Mouse (Mus musculus): ENCODE measurements at regions not wholly inside any gene's neighbourhood (a gene's known extent, or its start where the extent isn't known, plus 50 kb on each side); places are given as distances from the start of the nearest gene placed in this dataset.

DNA sequence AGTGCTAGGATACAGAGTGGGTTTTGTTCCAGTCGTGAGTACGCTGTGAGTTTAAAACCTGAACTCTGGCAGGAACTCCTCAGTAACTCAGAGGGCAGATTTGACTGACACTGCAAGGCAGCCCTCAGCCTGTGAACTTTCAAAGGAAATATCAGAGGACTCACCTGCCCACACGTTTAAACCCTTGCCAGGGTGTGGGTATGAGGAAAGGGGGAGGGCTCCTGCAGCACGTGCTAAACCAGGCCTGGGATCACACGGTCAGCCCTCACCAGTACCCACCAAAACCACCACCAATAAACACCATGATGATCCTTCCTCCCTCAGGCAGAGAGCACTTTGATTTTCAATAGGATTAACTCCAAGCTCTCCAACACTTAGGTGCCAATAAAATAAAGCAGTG is 192.8 kb upstream of the Runx1 start:
- H3K27me3 ChIP-seq (replicated peaks; ENCODE audit: insufficient read depth, low read length), result no peaks in the 10 kb centered on the region
- 39% methylated on average over 5 of the region's 5 CpGs for WGBS

DNA sequence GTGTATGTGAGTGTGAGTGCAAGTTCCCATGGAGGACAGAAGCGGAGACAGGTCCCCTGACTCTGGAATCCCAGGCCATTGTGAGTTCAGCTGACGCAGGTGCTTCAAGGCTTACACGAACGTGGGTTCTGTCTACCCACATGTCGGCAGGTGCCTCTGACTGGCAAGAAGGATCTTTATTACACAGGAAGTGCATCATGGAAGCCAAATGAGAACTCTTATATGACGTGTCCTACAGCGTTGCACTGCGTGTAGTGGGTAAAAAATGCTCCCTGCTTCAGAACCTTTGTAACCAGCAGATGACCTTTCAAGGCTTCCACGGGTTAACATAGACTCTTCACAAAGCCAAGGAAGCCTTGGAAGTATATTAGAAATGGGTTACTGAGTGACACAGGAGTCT is 191.1 kb upstream of the Runx1 start:
- no peak overlapping the region for H3K4me3 ChIP-seq (ENCODE audit: low read depth, low read length)
- ATAC-seq (no peak), DNase-seq (ENCODE audit: low spot score) (no peak)
- H3K36me3 ChIP-seq (ENCODE audit: insufficient read depth, low read length), result no peaks in the 10 kb centered on the region
- H3K9ac ChIP-seq (replicated peaks; ENCODE audit: low read depth), result no peak overlapping the region
- H3K4me1 ChIP-seq (ENCODE audit: insufficient read depth, low read depth, low read length), result no peaks in the 10 kb centered on the region
- TF ChIP-seq CTCF (IDR thresholded peaks at IDR 0.05), result no peak
- TF ChIP-seq EP300 (IDR thresholded peaks at IDR 0.05), result no peak
- no peaks in the 10 kb centered on the region for H3K27me3 ChIP-seq (replicated peaks; ENCODE audit: insufficient read depth, low read length)
- H3K9me3 ChIP-seq (ENCODE audit: low read length), result no peaks in the 10 kb centered on the region
- H3K27ac ChIP-seq (ENCODE audit: low read length), result no peak overlapping the region
- WGBS, result 84% methylated on average over 9 of the region's 9 CpGs
- H3K4me2 ChIP-seq (replicated peaks; ENCODE audit: low read depth, low read length), result no peak overlapping the region

More for the DNA sequence above, 192.8 kb upstream of the Runx1 start:
- Histone ChIP-seq H3K9ac (replicated peaks; ENCODE audit: low read depth) (no peak overlapping the region), H3K4me3 (ENCODE audit: low read depth, low read length) (no peak overlapping the region), H3K9me3 (ENCODE audit: low read length) (no peaks in the 10 kb centered on the region), H3K4me2 (replicated peaks; ENCODE audit: low read depth, low read length) (no peak overlapping the region), H3K4me1 (ENCODE audit: insufficient read depth, low read depth, low read length) (no peaks in the 10 kb centered on the region), H3K27ac (ENCODE audit: low read length) (no peak overlapping the region), H3K36me3 (ENCODE audit: insufficient read depth, low read length) (no peaks in the 10 kb centered on the region)
- DNase-seq (ENCODE audit: low spot score) (no peak), ATAC-seq (no peak)
- TF ChIP-seq CTCF (IDR thresholded peaks at IDR 0.05) (no peak), EP300 (IDR thresholded peaks at IDR 0.05) (no peak)

DNA sequence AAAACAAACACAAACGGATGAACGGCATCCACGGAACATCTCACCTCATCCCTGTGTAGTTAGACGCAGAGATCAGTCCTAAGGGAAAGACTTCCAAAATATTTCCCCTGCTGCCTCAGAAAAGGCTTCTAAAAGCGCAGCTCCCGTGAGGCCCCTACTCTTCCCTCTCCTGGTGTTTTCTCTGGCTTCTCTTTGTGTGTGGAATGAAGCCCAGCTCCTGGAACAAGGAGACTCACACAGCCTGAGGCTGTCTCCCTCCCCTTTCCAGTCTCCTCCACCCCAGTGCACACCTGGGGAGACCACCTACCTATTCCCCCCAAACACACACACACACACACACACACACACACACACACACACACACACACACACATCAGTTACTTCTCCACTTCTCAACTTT is 189.7 kb upstream of the Runx1 start:
- no peak for TF ChIP-seq EP300 (IDR thresholded peaks at IDR 0.05)
- no peak for TF ChIP-seq CTCF (IDR thresholded peaks at IDR 0.05)
- no peak overlapping the region for H3K27ac ChIP-seq (ENCODE audit: low read length)
- ATAC-seq, result no peak
- no peaks in the 10 kb centered on the region for H3K4me1 ChIP-seq (ENCODE audit: insufficient read depth, low read depth, low read length)
- H3K9me3 ChIP-seq (ENCODE audit: low read length), result no peaks in the 10 kb centered on the region
- H3K9ac ChIP-seq (replicated peaks; ENCODE audit: low read depth), result no peak overlapping the region
- 32% methylated on average over 6 of the region's 6 CpGs for WGBS
- no peak overlapping the region for H3K4me2 ChIP-seq (replicated peaks; ENCODE audit: low read depth, low read length)
- DNase-seq (ENCODE audit: low spot score), result no peak
- H3K27me3 ChIP-seq (replicated peaks; ENCODE audit: insufficient read depth, low read length), result no peaks in the 10 kb centered on the region
- no peaks in the 10 kb centered on the region for H3K36me3 ChIP-seq (ENCODE audit: insufficient read depth, low read length)
- no peak overlapping the region for H3K4me3 ChIP-seq (ENCODE audit: low read depth, low read length)

DNA sequence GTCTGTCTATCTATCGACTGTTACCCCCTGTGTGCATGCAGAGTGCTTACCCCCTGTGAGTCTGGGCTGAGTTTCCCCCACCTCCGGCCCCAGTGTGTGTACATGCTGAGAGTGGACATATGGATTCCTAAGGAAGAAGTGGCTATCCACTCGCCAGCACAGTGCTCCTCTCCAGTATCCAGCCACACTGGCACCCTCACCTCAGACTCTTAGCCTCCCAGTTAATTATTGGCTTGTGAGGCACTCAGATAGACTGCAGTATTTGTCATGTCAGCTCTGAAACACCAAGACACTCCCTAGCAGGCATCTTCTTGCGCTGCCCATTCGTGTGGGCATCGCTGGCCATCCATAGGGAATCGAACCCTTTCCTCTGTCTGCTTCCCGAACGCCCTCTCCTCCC is 189.0 kb upstream of the Runx1 start:
- DNase-seq (ENCODE audit: low spot score) (no peak), ATAC-seq (no peak)
- no peak overlapping the region for H3K9ac ChIP-seq (replicated peaks; ENCODE audit: low read depth)
- H3K9me3 ChIP-seq (ENCODE audit: low read length), result no peaks in the 10 kb centered on the region
- H3K4me1 ChIP-seq (ENCODE audit: insufficient read depth, low read depth, low read length), result no peaks in the 10 kb centered on the region
- H3K4me2 ChIP-seq (replicated peaks; ENCODE audit: low read depth, low read length), result no peak overlapping the region
- WGBS, result 69% methylated on average over 9 of the region's 9 CpGs
- H3K36me3 ChIP-seq (ENCODE audit: insufficient read depth, low read length), result no peaks in the 10 kb centered on the region
- H3K27ac ChIP-seq (ENCODE audit: low read length), result no peak overlapping the region
- H3K27me3 ChIP-seq (replicated peaks; ENCODE audit: insufficient read depth, low read length), result no peaks in the 10 kb centered on the region
- no peak overlapping the region for H3K4me3 ChIP-seq (ENCODE audit: low read depth, low read length)
- no peak for TF ChIP-seq EP300 (IDR thresholded peaks at IDR 0.05)
- TF ChIP-seq CTCF (IDR thresholded peaks at IDR 0.05), result no peak

DNA sequence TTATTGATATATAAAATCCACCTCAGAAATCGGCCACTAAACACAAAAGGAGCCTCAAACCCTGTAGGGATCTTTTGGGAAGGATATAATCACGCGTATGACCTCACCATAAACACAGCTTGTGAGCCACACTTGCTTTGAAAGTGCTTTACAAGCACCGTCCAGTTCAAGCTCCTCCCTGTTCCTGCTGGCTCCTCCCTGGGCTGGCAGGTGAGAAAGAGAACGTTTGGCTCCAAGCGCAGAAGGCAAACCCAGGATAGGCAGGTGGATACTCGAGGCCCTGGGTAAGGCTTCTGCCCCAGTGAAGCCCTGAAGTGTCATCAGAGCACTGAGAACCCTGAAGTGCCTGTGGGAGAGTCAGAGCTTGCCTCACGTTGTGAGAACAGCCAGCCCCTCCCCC is 187.9 kb upstream of the Runx1 start:
- no peaks in the 10 kb centered on the region for H3K9me3 ChIP-seq (ENCODE audit: low read length)
- no peaks in the 10 kb centered on the region for H3K27me3 ChIP-seq (replicated peaks; ENCODE audit: insufficient read depth, low read length)

DNA sequence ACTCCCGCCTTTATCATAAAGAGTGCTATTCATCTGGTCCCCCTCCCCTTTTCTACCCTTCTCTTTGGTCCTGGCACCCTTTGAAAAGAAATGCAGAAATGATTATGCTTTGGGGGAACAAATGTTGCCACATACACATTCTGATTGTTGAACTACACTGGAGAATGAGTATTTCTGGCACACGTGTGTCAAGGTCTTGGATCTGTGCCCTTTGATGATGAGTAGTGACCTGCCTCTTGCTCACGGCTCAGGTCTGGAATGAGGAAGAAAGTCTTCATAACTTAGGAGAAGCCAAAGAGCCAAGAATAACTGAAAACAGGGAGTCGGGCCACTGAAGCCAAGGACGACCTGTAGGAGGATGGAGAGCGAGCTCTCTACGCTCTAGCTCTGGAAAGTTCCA is 187.3 kb upstream of the Runx1 start:
- no peaks in the 10 kb centered on the region for H3K27me3 ChIP-seq (replicated peaks; ENCODE audit: insufficient read depth, low read length)
- WGBS, result 59% methylated on average over 7 of the region's 7 CpGs
- no peak overlapping the region for H3K27ac ChIP-seq (ENCODE audit: low read length)

More for the DNA sequence above, 187.9 kb upstream of the Runx1 start:
- no peak overlapping the region for H3K9ac ChIP-seq (replicated peaks; ENCODE audit: low read depth)
- no peak overlapping the region for H3K27ac ChIP-seq (ENCODE audit: low read length)
- TF ChIP-seq EP300 (IDR thresholded peaks at IDR 0.05) (no peak), CTCF (IDR thresholded peaks at IDR 0.05) (no peak)
- ATAC-seq (peak; percentile 73), DNase-seq (ENCODE audit: low spot score) (peak; percentile 68)
- H3K4me3 ChIP-seq (ENCODE audit: low read depth, low read length), result no peak overlapping the region
- no peaks in the 10 kb centered on the region for H3K4me1 ChIP-seq (ENCODE audit: insufficient read depth, low read depth, low read length)
- H3K4me2 ChIP-seq (replicated peaks; ENCODE audit: low read depth, low read length), result no peak overlapping the region
- no peaks in the 10 kb centered on the region for H3K36me3 ChIP-seq (ENCODE audit: insufficient read depth, low read length)
- 40% methylated on average over 8 of the region's 8 CpGs for WGBS

DNA sequence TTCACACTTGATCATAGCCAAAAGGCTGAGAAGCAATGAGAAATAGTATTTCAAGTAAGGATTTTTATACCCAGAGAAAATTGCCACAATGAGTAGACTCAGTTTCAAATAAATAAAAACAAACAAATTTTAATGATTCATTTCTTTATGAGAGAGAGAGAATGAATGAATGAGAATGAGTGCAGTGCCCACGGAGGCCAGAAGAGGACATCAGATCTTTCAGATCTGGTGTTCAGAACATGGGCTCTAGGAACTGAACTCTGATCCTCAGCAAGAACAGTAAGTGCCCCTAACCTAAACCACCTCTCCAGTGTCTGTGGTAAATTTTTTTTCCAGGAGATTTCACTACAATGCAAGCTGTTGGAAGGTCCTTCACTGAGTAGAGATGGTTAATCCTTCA is 185.5 kb upstream of the Runx1 start:
- no peak for DNase-seq (ENCODE audit: low spot score)
- Histone ChIP-seq H3K9ac (replicated peaks; ENCODE audit: low read depth) (no peak overlapping the region), H3K27ac (ENCODE audit: low read length) (no peak overlapping the region), H3K27me3 (replicated peaks; ENCODE audit: insufficient read depth, low read length) (no peaks in the 10 kb centered on the region), H3K4me3 (ENCODE audit: low read depth, low read length) (no peak overlapping the region), H3K4me2 (replicated peaks; ENCODE audit: low read depth, low read length) (no peak overlapping the region), H3K9me3 (ENCODE audit: low read length) (no peaks in the 10 kb centered on the region), H3K36me3 (ENCODE audit: insufficient read depth, low read length) (no peaks in the 10 kb centered on the region), H3K4me1 (ENCODE audit: insufficient read depth, low read depth, low read length) (no peaks in the 10 kb centered on the region)
- TF ChIP-seq EP300 (IDR thresholded peaks at IDR 0.05), result no peak
- TF ChIP-seq CTCF (IDR thresholded peaks at IDR 0.05), result no peak
- 92% methylated on average over 1 of the region's 1 CpGs for WGBS
- no peak for ATAC-seq

More for the DNA sequence above, 187.3 kb upstream of the Runx1 start:
- no peak overlapping the region for H3K9ac ChIP-seq (replicated peaks; ENCODE audit: low read depth)
- no peak for ATAC-seq
- H3K4me2 ChIP-seq (replicated peaks; ENCODE audit: low read depth, low read length), result no peak overlapping the region
- no peak overlapping the region for H3K4me3 ChIP-seq (ENCODE audit: low read depth, low read length)
- H3K9me3 ChIP-seq (ENCODE audit: low read length), result no peaks in the 10 kb centered on the region
- no peak for TF ChIP-seq CTCF (IDR thresholded peaks at IDR 0.05)
- TF ChIP-seq EP300 (IDR thresholded peaks at IDR 0.05), result no peak
- peak; percentile 31 for DNase-seq (ENCODE audit: low spot score)
- H3K36me3 ChIP-seq (ENCODE audit: insufficient read depth, low read length), result no peaks in the 10 kb centered on the region
- H3K4me1 ChIP-seq (ENCODE audit: insufficient read depth, low read depth, low read length), result no peaks in the 10 kb centered on the region

Measured in lung, postnatal 0 days (tissue).